Mouse (Mus musculus): ENCODE measurements around the gene Prex1.
A peak's percentile ranks its signal among the peaks of the same experiment; 100 is the strongest.

Gene Prex1

DNA sequence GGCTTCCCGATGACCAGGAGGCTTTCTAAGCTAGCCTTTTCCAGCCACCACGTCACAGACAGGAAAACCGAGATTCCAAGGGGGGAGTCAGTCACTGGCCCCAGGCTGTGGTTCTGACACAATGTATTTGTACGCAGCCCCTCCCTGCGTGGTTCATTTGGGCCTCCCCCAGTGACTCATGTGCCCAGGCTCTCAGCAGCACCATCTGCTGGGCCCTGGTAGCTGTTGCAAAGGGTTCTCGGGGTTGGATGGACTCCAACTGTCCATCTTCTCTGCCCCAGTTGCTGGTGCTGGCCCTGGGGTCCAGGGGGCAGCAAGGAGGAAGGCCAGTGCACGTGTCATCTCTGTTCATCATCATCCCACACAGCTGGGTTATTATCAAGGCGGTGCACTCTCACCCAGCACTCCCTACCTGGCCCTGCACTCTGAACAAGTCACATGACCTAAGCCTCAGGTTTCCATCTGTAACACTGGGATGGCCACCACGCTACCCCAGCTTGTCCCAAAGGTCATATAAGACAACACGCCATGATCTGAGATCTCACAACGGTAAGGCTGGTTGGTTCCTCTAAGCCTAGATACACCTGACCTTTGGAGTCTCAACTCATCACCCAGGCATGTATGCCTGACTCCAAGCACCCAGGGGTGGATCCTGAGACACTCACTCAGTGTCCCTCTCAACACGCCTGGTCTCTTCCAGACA, 115.0 kb downstream of the Prex1 start:
- DNase-seq: no peak

DNA sequence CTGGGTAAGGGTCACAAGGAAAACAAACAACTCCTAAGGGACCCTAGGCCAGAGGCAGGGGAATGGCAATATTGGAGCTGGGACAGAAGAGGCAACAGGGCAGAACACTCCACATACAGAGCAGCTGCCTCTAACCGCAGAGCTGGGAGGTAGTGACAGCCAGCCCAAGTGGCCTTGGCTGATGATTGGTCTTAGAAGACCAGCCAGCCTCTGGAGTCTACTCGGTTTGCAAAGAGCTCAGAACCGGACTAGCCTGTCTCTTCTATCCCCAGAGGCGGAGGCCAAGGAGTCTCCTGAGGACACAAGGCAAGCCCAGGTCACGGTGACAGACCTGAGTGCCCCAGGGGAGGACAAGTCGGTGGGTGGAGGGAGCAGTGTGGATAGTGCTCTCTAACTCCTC, 115.9 kb downstream of the Prex1 start:
- DNase-seq: no peak

DNA sequence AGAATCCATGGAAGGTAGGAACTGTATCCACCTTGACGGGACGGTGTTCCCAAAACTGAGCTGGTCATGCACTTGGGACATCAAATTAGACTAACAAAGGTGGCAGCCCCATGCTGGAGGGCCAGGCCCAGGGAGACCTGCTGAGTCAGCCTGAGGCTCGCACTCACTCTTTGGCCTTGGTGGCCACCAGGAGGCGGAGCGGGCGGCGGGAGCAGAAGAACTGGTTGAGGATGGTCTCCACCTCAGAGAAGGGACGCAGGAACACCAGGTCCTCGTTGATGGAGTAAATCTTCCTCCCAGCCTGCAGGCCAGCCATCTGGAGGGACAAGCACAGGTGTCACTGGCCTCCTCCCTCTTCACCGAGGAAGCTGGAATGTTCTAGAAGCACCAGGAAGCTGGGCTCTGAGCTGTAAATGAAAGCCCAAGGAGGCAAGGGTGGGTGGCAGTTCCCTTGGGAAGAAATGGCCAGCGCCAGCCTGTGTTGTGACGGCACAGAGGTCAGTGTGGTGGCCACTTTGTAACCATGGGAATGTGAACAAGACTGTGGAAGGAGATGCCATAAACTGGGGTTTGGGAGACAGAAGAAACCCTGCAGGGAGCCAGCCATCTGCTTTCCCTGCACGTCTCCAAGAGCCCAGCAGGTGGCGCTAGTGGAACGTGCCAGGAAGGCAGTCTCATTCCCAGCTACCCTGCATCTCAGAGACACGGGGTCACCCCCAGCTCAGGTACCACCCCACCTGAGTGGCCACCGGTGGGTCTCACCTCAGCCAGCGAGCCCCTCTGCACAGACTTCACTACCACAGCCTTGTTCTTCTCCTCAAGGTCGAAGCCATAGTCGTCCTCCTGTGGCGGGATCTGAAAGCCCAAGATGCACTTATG, 121.4 kb downstream of the Prex1 start:
- peak; percentile 77 for DNase-seq

DNA sequence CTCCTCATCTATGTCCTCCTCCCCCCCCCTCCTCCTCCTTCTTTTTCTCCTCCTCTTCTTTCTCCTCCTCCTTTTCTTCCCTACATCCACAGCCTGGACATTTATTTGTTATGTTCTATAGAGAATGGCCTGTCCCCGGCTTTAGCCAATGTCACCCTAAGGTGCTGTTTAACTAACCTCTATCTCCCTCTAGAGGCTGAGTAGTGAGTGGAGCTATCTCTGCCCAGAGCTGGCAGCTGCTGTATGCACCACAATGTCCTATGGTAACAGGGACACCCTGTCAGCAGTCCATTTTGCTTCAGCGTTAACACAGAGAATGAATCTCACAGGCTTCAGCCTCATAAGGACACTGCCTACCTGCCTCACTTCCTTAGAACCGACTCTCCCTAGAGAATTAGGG, 129.1 kb downstream of the Prex1 start:
- DNase-seq: no peak

DNA sequence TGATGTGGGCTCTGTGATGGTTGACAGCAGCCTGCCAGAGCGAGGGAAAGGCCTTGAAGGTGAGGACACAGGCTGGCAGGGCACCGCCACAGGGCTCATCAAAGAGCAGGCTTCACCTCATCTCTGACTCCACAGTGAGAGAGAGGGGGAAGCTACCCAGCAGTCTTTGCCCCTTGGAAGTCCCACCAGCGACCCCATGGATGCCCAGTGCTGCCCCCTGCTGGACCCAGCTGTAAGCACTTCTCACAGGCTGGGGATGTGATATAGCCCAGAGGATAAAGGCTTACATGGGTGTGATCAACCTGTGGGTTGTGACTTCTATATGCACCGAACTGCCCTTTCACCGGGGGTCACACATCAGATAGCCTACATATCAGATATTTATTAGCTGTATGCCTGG, 130.3 kb downstream of the Prex1 start:
- no peak for DNase-seq

DNA sequence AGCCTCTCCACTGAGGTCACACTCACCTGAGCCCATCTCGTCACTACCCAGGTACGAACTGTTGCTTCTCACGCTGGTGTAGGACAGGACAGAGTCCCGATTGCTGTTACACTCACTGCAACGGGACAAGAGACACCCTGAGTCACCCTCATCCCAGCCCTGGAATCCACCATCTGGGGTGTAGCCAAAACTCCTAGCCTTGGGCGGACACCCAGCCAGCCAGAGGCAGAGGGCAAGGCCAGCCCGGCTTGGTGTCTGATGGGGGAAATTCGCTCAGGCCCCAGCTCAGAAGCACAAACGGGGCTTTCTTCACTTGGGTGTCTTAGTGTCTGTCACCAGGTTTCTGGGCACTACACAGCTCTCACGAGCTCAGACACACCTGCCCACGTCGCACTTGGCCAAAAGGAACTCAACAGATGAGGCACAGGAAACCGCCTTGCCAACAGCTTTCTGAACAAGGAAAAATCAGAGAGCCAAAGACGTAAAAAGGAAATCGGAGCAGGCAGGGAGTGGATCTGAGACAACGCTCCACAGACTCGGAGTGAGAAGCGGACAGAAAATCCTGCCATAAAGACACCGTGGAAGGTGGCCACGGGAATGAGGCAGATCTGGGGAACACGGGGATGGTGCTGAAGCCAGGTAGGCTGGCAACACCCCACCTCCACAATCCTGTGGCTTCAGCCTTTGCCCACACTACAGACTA, 131.6 kb downstream of the Prex1 start:
- DNase-seq: no peak

DNA sequence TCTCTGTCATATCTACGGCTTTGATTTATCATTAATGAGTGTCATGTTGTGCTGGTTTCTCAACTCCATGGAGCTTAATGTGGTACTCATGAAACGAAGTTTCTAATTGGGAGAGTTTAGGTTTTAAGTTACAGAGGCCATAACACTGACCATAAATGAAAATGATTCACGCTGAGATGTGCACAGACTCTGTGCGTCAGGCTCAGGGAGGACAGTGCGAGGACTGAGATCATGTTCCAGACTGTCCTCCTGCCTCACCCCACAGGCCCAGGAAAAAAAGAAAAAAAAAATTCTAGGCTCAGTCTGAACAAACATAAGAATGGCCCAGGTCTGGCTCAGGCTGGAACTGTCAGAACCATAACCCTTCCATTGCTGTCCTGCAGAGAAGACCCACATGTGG, 133.8 kb downstream of the Prex1 start:
- no peak for DNase-seq

DNA sequence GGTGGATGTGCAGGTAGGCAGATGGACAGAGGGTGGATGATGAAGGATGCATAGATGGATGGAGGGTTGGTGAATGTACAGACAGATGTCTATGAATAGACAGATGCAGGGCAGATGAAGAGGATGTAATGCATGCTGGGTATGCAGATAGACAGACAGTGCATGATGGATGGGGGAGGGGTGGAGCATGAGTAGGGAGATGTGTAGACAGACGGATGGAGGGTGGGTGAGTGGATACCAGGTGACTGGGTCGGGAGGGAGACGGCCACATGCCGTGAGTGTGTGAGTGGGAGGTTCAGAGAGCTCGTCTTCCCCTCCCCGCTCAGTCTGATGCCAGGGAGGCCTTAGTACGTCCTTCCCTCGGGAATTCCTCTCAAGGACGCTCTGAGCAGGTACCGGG, 134.3 kb downstream of the Prex1 start:
- no peak for DNase-seq

DNA sequence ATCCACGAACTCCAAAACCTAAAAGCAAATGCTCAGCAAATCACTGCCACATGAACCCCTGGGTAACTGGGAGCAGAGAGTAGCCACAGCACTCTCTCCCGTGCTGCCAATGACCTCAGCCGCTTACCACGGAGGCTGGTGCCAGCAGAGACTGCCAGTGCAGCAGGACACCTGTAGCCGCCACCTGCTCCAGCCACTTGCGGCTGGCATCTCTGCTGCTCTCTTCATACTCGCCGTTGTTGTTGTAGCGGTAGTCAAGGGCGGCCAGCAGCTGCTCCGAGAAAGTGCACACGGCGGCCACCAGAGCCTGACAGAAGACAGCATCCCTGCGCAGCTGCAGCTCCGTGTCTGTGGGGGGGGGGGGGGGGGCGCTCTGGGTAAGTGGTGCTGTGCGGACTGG, 138.2 kb downstream of the Prex1 start:
- peak; percentile 72 for DNase-seq

DNA sequence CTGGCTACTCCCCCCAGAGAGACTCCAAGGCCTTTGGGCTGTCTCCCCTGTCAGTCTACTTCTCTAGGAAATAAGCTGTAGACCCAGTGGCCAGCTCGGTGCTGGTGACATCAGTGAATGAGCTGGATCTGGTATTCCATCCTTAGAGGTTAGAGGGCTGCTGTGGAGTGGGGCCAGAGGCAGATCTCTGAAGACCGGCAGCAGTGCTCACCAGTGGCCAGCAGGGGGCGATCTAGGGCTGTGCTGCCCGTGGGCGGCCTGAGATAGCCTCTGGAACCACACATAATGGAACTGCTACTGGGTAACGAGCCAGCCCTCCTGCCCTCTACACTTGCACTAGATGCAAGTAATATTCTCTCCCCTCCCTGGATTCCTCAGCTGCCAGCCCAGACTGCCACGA, 138.7 kb downstream of the Prex1 start:
- peak; percentile 49 for DNase-seq

DNA sequence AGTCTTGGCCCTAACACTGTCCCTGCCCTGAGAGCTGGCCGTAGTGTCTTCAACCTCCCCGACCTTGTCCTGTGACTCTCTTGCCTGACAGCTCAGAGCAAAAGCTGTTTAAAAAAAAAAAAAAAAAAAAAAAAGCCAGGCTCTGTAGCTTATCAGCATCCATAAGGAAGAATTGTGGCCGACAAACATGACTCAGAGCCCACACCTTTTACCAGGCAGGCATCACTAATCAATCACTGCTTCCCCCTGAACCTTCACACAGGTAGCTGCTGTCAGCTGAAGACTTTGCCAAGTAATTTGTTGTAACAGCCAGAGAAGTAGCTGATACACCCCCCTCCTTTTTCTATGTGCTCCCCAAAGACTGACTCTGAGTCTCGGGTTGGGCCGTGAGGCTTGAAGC, 140.0 kb downstream of the Prex1 start:
- DNase-seq: no peak

DNA sequence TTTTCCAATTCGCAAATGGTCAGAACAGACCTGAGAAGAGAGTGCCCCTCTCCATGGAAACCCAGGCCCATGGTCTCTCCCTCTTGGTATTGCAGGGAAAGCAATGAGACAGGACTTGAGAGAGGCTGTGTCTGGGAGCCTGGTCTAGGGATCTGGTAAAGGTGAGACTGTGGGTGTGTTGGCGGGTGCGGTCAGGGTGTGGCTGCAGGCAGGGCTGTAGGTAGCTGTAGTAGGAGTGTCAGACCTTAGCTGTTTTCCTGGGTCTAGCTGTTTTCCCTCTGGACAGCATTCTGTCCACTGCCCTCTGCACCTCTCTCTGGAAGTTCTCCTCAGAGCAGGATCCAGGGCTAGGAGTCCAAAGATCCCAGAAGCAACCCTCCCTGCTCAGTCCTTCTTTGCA, 141.3 kb downstream of the Prex1 start:
- no peak for DNase-seq

DNA sequence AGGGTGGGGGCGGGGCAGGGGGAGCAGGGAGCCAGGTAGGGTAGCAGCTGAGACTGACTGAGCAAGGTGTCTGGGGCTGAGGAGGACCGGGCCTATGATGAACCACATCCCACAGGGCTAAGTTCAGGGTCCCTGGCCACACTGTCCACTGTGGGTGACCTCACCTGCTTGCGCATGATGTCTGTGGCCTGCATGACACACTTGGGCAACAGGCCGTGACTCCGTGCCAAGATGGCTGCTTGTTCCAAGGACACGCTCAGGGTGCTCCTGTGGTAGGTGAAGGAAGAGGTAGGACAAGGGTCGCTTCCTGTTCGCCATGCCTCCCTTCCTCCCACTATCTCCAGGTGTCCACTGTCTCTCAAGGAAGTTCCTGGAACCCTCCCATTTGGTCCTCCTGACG, 144.4 kb downstream of the Prex1 start:
- no peak for DNase-seq

DNA sequence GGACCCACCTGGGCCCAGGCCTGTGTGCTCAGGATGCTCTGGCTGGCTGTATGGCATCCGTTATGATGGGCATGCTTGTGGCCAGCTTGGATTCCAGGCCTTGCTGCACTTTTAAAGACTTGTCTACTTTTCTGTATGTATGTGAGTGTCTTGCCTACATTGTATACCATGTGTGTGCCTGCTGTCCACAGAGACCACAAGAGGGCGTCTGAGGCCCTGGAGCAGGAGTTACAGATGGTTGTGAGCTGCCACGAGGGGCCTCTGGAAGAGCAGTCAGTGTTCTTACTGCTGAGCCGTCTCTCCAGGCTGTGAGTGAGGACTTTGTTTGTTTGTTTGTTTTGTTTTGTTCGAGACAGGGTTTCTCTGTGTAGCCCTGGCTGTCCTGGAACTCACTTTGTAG, 148.1 kb downstream of the Prex1 start:
- DNase-seq: no peak

DNA sequence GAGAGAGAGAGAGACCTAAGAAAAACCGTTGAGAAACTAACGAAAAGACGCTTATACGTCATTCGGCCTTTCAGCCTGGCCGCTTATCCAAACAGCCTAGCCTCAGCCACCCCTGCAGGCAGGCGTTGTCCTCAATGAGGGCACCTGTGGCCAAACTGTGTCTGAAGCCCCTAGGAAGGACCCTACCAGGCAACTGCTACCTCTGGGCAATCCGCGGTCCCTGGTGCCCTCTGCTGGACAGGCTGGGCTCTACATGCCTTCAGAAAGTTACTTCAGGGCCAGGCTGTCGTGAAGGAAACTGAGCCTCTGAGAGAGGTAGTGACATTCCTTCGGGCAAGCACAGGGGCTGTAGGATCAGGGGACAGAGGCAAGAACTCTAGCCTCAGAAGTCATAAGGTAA, 149.2 kb downstream of the Prex1 start:
- peak; percentile 12 for DNase-seq

DNA sequence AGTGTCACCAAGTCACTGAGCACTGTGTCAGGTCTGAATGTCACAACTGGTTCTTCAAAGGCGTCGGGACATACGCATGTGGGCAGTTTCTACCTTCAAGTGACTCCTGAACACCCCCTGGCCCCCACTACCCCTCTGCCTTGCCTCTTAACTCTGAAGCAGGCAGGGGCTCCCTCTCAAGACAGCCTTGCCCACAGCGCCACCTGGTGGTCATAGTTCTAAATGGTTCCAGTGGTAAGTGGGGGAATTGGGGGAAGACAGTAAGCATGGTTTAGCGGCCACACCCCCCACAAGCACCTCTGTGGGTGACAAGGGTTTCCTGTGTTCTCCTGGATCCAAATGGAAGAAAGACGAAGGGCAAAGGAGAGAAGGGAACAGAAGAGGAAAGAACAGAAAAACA, 149.7 kb downstream of the Prex1 start:
- DNase-seq: peak; percentile 31

DNA sequence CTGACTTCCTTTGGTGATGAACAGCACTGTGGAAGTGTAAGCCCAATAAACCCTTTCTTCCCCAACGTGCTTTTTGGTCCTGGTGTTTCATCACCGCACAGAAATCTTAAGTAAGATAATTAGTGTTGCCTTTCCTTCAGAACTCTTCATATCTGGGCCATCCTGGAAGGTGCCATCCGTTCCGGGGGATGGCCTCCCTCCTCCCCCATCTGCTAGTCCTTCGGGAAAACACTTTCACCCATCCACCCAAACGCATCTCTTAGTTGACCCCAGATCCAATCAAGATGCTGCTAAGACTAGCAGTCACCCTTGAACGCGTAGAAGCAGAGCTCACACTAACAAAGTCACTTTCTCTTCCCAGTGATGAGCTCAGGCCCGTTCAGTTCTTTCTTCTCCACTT, 150.6 kb downstream of the Prex1 start:
- DNase-seq: no peak

DNA sequence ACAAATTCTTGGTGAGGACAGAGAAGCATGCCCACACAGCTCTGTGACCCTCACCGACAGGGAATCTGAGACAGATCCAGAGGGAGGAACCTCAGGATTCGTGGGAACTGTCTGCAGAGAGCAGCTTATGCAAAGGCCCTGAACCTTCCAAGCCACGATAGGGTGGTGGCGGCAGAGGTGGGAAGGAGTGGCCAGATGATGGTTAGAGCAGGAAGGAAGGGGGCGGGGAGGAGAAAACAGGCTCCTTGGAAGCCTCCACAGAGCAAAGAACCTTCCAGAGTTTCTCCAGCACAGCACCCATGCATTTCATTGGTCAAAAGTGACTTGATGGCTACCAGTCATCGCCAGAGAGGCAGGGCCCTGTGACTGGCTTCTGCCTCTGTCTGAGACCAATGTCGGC, 151.9 kb downstream of the Prex1 start:
- no peak for DNase-seq

DNA sequence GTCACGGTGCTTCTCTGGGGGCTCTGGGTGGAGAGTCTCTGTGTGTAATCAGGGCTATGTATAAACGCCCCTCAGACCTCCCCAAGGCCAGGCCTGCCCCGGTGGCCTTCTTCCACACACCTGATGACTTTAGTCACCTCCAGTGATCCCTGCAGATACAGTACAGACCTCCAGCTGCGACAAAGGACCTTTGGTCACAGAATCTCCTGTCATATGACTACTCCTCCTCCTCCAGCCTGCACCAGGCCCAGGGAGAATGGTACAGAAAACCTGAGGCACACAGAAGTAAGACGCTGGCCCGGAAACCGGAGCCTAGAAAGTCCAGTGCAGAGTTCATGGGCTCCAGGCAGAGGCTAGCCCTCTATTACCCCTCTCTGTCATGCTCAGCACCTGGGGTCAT, 152.8 kb downstream of the Prex1 start:
- no peak for DNase-seq

DNA sequence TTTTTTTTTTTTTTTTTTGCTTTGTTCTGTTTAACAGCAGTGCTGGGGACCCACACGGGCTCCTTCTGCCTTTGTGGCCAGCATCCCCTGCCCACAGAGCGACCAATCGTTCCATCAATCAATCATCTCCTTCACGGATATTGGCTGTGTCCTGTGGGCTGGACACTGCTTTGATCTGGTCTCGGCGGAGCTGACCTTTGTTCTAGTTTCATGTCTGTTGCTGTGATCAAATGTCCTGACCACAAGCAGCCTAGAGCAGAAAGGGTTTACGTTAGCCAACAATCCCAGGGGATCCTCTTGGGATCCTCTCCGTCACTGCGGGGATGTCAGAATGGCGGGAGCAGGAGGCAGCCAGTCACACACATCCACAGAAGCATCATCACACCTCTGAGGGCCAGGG, 154.1 kb downstream of the Prex1 start:
- no peak for DNase-seq

DNA sequence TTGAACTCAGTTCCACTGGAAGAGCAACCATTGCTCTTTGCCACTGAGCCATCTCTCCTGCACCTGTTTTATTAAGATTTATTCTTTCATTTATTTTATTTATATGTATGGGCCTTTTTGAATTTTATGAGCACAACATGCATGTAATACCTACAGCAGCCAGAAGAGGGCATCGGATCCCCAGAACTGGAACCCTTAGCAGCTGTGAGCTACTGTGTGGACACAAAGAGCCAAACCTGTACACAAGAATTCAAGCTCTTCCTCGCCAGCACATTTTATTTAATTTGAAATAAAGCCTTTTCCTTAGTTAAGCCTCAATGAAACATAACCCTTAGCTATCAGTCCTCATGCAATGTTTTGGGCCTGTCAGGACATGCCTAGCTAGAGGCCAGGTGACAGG, 158.1 kb downstream of the Prex1 start:
- no peak for DNase-seq

DNA sequence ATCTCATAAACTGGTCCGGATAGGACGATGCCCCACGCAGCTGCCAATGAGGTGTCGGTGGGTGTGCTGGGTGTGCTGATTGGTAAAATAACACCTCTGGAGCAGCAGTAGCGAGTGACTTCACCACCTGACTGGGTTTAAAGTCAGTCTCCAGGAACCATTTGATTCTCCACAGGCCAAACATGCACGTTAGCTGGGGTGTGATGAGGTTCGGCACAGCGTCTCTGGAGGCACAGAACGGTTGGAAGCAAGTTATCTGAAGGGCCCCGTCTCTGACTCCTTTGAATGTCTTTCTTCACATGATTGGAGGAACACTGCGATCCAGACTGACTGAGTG, 159.5 kb downstream of the Prex1 start:
- DNase-seq: no peak

DNA sequence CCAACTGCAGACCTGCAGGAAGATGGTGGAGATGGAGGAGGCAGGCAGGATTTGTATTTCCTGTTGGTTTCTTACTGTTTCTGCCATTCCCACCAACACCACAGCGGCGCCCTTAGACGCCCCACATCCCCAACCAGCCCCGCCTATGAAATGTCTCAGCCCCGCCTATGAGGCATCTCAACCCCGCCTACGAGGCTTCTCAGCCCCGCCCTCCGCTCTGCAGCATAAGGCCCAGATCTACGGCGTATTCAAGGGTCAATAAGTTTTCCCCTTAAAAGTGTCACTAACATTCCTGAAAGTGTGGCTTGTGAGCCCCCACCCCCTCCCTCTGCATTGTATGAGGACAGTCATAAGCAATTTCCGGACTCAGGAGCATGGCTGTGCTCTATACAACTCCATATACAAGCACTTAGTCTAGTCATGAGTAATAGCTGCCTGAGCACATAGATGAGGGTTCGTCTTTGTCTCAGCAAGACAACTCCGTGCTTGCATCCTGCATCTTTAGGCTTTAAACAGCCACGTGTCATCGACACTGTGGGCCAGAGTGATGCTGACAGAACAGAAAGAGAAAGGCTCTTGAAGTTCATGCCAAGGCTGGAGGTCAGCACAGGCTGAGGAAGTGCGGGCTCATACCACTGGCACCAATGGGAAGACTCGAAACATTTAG, 160.0 kb downstream of the Prex1 start:
- no peak for DNase-seq

DNA sequence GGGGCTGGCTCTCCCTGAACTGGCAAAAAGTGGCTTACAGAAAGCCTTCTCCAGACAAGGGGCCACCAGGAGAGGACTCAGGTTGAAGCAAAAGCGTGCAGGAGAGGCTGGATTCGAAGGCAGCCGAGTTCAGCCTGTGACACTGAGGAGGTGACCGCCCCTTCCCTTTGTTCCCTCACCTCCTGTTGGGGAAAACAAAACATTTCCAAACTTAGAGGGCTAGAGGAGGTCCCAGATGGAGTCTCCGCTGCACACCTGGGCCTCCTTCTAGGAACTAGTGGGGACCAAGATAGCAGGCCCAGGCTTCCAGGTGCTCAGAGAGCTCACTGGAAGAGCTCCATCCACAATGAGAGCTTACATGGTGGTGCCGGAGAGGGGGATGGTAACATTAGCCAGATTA, 161.0 kb downstream of the Prex1 start:
- DNase-seq: no peak
